Mouse (Mus musculus) ES-Bruce4 (cell line): ENCODE data around the gene Adam8. TPM values are rescaled to one million over a fixed set of nuclear protein-coding genes. Genes with fewer than 3 reads are reported as not detected.

ENCODE experiments used
- H3K27ac ChIP-seq: 2 replicates; pipeline ENCODE4 v1.5.1; 2012; ENCODE audit warnings: low read length, inconsistent platforms; ENCODE audit not compliant: insufficient read depth
- H3K27me3 ChIP-seq: 2 replicates; pipeline ENCODE4 v1.6.1; 2012; ENCODE audit warnings: mild to moderate bottlenecking, low read length, inconsistent platforms; ENCODE audit not compliant: control insufficient read depth, poor library complexity, insufficient read depth, severe bottlenecking
- H3K36me3 ChIP-seq: 2 replicates; pipeline ENCODE4 v1.6.1; 2012; ENCODE audit warnings: inconsistent platforms, mild to moderate bottlenecking, low read length, moderate library complexity; ENCODE audit not compliant: control insufficient read depth, poor library complexity, insufficient read depth, severe bottlenecking
- H3K4me1 ChIP-seq: one replicate; pipeline ENCODE4 v1.8.1; 2011; ENCODE audit warnings: low read length; ENCODE audit not compliant: control insufficient read depth, insufficient read depth
- H3K4me3 ChIP-seq: 2 replicates; pipeline ENCODE4 v1.5.1; 2011; ENCODE audit warnings: low read depth, mild to moderate bottlenecking, low read length
- H3K9ac ChIP-seq: 2 replicates; pipeline ENCODE4 v1.6.1; 2012; ENCODE audit warnings: low read depth, mild to moderate bottlenecking, inconsistent platforms; ENCODE audit not compliant: poor library complexity, severe bottlenecking
- H3K9me3 ChIP-seq: replicated peaks from 2 replicates; pipeline ENCODE4 v1.6.1; 2012; ENCODE audit warnings: mild to moderate bottlenecking, low read length, inconsistent platforms; ENCODE audit not compliant: control insufficient read depth, poor library complexity, insufficient read depth, severe bottlenecking
- CTCF ChIP-seq: IDR thresholded peaks from one replicate; pipeline ENCODE4 v1.8.1; 2011; ENCODE audit warnings: low read depth, low read length
- EP300 ChIP-seq: IDR thresholded peaks from 2 replicates; pipeline ENCODE4 v1.6.1; 2011; ENCODE audit warnings: low read depth, low read length; ENCODE audit not compliant: insufficient read depth
- POLR2A ChIP-seq: IDR thresholded peaks from one replicate; pipeline ENCODE4 v1.8.1; 2011; ENCODE audit warnings: low read length; ENCODE audit not compliant: insufficient read depth
- polyA plus RNA-seq: library from polyadenylated mRNA; stranded (reverse); fragments of >200 nt; gene quantifications from 2 replicates; pipeline ENCODE4 v1.2.4, GENCODE M21; 2011; ENCODE audit warnings: low read depth; ENCODE audit not compliant: missing spikeins, insufficient read depth, insufficient read length

Adam8 gene
- polyA plus RNA-seq = 9.2 and 10.6 TPM in 2 replicates

- peaks cover 2% of the 10 kb centered on the region for H3K4me1 ChIP-seq
- peaks cover 2% of the 10 kb centered on the region; the same call in 1 of the 2 replicates for H3K36me3 ChIP-seq
- H3K4me3 ChIP-seq = no peak within 1 kb of the TSS
- H3K9ac ChIP-seq = no peak within 1 kb of the TSS
- no peaks in the 10 kb centered on the region for H3K27me3 ChIP-seq
- peak within 1 kb of the TSS; percentile 9; the same call in 1 of the 2 replicates for H3K27ac ChIP-seq
- TF ChIP-seq EP300 (no peak), POLR2A (no peak), CTCF (no peak)
- H3K9me3 ChIP-seq = no peaks in the 10 kb centered on the region
Observed at GRCm38 (mm10) chr7:139992406-139992805, at the start of gene Adam8. Gene Adam8 (minus strand): TSS chr7:139992562.

- Histone ChIP-seq H3K27me3 (no peaks in the 10 kb centered on the region), H3K4me1 (no peaks in the 10 kb centered on the region), H3K4me3 (peak overlapping the region; percentile 77), H3K36me3 (no peaks in the 10 kb centered on the region), H3K27ac (no peak overlapping the region), H3K9ac (no peak overlapping the region), H3K9me3 (no peaks in the 10 kb centered on the region)
- TF ChIP-seq EP300 (no peak), CTCF (no peak), POLR2A (no peak)
Observed at GRCm38 (mm10) chr7:140037171-140037555, 44.8 kb upstream of the Adam8 start.

- H3K9me3 ChIP-seq = no peaks in the 10 kb centered on the region
- no peaks in the 10 kb centered on the region for H3K27me3 ChIP-seq
- TF ChIP-seq POLR2A (no peak), EP300 (0 out of 2 replicates have a peak, but pooled peaks have one; percentile 4), CTCF (no peak)
- no peak within 1 kb of the TSS; the same call in 1 of the 2 replicates for H3K27ac ChIP-seq
- peak within 1 kb of the TSS; percentile 77 for H3K4me3 ChIP-seq
- H3K36me3 ChIP-seq = 0 out of 2 replicates have a peak, but pooled peaks cover 4% of the 10 kb centered on the region
- peak within 1 kb of the TSS; percentile 76 for H3K9ac ChIP-seq
- no peaks in the 10 kb centered on the region for H3K4me1 ChIP-seq
Observed at GRCm38 (mm10) chr7:140036281-140037170, 44.2 kb upstream of the Adam8 start, which contains the start of the genes Zfp511 and Tubgcp2. Gene Zfp511 (plus strand): TSS chr7:140036391. Gene Tubgcp2 (minus strand): TSS chr7:140036669.

- Histone ChIP-seq H3K27ac (no peak overlapping the region), H3K27me3 (no peaks in the 10 kb centered on the region), H3K9me3 (no peaks in the 10 kb centered on the region), H3K9ac (peak overlapping the region; percentile 76), H3K4me3 (peak overlapping the region; percentile 77), H3K36me3 (0 out of 2 replicates have a peak, but pooled peaks cover 7% of the 10 kb centered on the region), H3K4me1 (no peaks in the 10 kb centered on the region)
- TF ChIP-seq POLR2A (no peak), EP300 (no peak), CTCF (no peak)
Observed at GRCm38 (mm10) chr7:140035456-140035855, 43.1 kb upstream of the Adam8 start.

GRCm38 (mm10) chr7:140033386-140033785 lies 41.0 kb upstream of the Adam8 start:
- TF ChIP-seq EP300 = no peak
- no peak for TF ChIP-seq CTCF
- TF ChIP-seq POLR2A = no peak
- no peaks in the 10 kb centered on the region for H3K4me1 ChIP-seq
- no peak overlapping the region for H3K27ac ChIP-seq
- no peaks in the 10 kb centered on the region for H3K9me3 ChIP-seq
- no peaks in the 10 kb centered on the region for H3K27me3 ChIP-seq
- H3K4me3 ChIP-seq = no peak overlapping the region
- no peak overlapping the region for H3K9ac ChIP-seq
- H3K36me3 ChIP-seq = peaks cover 24% of the 10 kb centered on the region

- H3K9me3 ChIP-seq = no peaks in the 10 kb centered on the region
- no peaks in the 10 kb centered on the region for H3K4me1 ChIP-seq
- TF ChIP-seq POLR2A = no peak
- TF ChIP-seq CTCF = no peak
- no peak for TF ChIP-seq EP300
- no peaks in the 10 kb centered on the region for H3K27me3 ChIP-seq
- no peak overlapping the region for H3K4me3 ChIP-seq
- H3K9ac ChIP-seq = no peak overlapping the region
- H3K36me3 ChIP-seq = peaks cover 29% of the 10 kb centered on the region
- no peak overlapping the region for H3K27ac ChIP-seq
Observed at GRCm38 (mm10) chr7:140032366-140032765, 40.0 kb upstream of the Adam8 start.
